Mouse (Mus musculus) mesoderm, embryonic 11.5 days (tissue): ENCODE measurements around the gene Aktip.

Experiments used
- DNase-seq: peaks from one replicate; pipeline ENCODE4 v3.0.0-alpha.2; 2012; ENCODE audit warnings: low read depth, low spot score

Gene Aktip

GRCm38 (mm10) chr8:91199876-91200275 lies at the start of gene Aktip:
TSS of gene Aktip (minus strand) at chr8:91199976.
- DNase-seq = no peak

DNA sequence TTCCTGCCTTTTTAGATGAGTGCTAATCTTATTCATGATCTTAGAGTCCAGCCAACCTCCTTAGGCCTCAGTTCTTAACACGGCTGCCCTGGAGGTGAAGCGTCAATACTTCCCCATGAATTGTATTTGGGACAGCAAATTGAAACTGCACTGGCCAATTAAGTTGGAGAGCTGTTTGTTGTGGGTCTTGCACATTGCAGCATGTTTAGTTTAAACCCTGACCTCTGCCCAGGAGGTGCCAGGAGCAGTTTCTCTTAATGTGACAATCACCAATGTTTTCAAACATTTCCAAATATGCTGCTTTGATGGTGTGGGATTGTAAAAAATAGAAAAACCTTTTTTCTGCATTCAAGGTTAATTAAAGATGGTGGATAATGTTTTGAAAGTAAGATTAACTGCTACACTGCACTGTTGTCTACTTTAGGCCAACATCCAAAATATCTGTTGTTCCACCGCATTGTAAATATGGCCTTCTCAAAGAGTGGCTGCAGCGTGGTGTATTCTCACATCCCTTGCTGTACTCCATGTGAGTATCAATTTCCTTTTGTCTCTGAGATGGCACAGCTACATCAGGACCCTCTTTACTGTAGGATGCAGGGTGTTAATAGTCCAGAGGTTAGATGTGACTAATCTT lies 46.2 kb upstream of the Aktip start:
- DNase-seq = no peak

DNA sequence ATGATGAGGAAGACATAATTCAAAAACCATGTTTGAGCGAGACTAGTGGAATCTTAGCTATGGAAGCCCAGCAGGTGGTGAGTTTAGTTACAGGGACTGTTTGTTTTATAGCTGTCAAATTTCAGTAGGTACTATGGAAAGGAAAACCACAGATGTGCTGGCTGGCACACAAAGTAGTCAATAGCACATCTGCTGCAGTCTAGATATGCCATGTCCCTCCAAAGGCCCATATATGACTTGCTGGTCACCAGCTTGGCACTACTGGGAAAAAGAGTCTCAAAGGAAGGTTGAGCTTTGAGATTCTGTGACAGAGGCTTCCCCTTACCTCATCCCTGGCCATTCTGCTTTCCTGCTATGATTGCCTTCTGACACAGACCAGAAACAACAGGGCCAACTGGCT lies 42.9 kb upstream of the Aktip start:
- no peak for DNase-seq

DNA sequence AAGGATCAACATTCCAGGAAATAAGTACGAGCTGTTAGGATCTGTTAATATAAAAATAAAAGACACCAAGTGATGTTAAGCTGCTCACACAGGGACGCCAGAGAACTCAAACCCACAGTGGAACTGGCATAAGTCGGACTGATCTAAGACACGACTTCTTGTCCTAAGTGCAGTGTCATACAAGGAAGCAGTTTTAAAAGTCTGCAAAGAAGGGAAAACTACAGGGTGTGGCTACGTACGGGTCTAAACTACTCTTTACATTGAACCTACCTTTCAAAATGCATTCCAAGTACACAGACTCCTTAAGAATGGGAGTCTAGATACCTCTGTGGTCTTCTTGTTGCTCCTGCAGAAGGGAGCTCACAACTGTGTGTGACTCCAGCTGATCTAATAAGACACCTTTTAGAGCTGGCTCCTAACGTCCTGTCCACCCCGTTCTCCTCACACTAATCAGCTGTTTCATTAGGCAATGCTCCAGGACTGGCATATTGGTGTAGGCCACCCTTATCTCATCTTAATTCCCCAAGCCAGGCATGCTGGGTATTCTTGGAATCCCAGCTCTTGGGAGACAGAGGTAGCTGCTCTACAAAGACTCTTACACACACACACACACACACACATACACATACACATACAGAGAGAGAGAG lies 42.2 kb upstream of the Aktip start:
- no peak for DNase-seq

GRCm38 (mm10) chr8:91241371-91241770 lies 41.6 kb upstream of the Aktip start:
- DNase-seq = no peak

- no peak for DNase-seq
These were observed 37.4 kb upstream of the Aktip start for GRCm38 (mm10) chr8:91237191-91237590.

DNA sequence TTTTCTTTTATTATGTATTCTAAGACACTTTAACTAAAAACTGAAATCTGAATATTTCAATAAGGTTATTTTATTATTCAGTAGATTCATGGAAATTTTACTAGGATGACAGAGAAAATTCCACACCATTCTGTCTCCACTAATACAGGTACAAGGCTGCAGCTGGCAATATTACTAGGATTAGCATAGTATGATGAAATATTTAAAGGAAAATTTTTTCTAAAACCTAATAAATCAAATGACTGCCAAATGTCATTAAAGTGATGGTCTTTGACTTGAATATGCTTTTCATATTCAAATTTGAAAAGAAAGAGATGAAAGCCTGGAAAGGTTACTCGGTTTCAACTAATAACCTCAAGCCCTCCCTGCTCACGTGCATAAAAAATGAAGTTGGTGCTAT lies 34.3 kb upstream of the Aktip start:
- no peak for DNase-seq

DNA sequence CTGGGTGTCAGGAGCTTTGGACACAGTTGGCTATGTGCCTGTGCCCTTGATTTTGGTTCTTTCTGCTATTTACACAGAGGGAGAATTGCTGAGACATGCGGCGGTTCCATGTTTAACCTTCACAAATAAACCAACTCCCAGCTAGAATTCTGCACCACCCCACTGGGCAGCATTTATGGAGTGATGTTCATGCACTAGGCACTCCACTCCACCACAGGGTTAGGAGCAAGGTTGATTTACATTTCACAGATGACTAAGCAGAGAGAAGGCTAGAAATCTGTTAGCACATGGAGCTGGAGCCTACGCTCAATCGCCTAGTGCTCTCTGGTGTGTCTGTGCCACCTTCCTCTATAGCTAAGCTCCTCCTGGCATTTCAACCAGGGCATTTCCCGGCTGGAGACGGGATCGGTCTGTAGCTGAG lies 27.7 kb upstream of the Aktip start:
- DNase-seq = no peak

GRCm38 (mm10) chr8:91224227-91224626 lies 24.5 kb upstream of the Aktip start:
- no peak for DNase-seq

DNA sequence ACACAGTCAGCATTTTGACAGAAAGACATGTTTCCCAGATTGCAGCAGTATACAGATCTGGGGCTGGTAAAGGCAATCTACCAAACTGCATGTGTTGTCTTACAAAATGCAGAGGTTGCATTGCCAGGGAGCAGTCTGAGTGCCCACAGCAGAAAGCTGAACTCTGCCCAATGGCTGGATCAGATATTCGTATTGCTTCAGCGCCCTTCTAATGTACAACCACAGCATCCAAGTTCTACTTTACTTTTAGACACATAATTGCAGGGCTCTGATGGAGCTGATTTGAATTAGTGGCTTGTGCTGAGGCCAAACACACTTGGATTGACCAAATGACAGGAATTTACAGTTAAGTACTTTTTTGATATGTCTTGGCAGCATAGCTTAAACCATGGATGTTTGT lies 22.1 kb upstream of the Aktip start:
- no peak for DNase-seq

DNA sequence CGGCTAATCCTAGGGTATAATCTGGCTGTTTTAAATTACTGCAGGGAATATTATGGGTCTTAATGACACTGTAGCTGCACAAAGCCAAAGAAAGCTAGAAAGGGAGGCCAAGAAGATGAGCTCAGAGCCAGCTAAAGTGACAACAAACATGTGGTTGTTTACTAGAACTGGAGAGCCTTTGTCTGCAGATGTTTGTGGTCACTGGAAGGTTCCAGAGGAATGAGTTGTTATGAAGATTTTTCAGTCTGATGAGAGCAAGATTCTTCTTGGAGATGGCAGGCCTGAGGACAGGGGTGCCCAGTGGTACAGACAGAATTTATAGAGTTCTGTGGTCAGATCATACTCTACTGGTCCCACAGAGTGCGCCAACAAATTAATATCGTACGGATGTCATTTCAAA lies 18.5 kb upstream of the Aktip start:
- no peak for DNase-seq

GRCm38 (mm10) chr8:91217062-91217905 lies 17.5 kb upstream of the Aktip start:
- no peak for DNase-seq

- no peak for DNase-seq
These were observed 14.5 kb upstream of the Aktip start for GRCm38 (mm10) chr8:91214287-91214686.

DNA sequence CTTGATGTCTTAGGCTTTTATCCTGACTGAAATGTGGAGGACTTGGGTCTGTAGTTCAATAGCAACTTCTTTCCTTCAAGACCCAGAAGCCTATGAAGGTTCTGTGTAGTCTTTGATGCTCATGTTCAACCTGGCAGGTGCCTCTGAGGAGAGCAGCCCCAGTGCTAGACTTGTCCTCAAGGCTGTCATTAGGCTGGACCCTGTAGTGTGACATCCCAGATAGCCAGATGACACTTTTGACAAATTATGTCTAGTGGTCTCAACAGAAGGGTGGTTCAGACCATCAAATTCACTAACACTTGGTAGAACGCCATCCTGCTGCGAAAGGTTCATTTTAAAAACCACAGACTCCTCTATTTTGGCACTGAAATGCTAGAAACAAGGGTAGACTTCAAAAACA lies 13.2 kb upstream of the Aktip start:
- DNase-seq = no peak

DNA sequence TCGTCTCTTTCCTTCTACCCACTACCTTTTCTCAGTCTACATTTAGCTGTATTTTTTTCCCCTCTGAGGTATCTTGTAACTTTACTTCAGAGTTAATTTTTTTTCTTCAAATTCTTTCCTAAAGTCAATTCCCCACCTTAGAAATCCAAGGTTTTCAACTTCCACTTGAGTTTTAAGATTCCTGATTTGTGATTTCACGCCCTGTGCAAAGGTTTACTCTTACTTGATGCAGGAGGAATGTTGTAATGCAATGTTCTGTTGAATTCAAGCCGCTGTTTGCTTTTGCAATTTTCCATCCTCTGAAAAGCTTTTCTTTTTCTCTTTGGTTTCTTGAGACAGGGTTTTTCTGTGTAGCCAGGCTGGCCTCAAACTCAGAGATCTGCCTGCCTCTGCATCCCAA lies 9.9 kb upstream of the Aktip start:
- DNase-seq = no peak

DNA sequence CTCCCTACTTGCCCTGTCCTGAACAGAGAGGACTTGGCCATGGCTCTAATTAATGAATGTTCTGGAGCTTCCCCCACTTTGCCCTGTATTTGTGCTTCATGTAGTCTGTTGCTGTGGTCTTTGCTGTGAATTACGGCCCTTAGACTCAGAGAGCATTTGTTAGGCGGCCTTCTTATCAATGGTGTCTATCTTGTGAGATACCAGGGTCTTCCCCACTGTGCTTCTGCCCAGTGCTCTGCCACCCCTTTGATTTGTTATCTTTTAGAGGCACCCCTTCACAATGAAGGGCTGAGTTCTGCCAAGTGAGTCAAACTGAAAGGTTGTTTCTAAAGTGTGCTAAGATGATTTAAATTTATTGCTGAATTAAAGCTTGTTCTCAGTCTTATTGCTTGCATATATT lies 7.9 kb upstream of the Aktip start:
- DNase-seq = no peak

DNA sequence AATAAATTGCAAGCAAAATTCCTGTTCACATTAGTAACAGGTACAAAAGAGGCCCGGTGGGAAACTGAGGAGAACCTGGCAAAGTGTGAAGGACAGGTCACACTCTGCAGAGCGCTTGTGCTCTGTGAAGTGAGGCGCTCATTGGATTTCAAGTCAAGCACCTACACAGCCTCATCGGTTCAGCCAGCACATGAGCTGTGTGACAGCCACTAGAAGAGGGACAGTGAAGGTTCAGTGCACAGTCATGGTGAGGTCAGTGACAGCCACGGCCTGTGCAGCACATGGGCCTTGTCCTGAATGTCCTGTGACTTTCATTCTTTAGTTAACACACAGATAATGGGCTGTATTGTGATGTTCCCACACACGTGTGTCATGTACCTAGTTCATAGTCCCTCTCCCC lies 6.1 kb upstream of the Aktip start:
- DNase-seq = no peak

- no peak for DNase-seq
These were observed 1.4 kb upstream of the Aktip start for GRCm38 (mm10) chr8:91201184-91201583.

GRCm38 (mm10) chr8:91198036-91198435 lies 1.7 kb downstream of the Aktip start:
- DNase-seq = no peak

DNA sequence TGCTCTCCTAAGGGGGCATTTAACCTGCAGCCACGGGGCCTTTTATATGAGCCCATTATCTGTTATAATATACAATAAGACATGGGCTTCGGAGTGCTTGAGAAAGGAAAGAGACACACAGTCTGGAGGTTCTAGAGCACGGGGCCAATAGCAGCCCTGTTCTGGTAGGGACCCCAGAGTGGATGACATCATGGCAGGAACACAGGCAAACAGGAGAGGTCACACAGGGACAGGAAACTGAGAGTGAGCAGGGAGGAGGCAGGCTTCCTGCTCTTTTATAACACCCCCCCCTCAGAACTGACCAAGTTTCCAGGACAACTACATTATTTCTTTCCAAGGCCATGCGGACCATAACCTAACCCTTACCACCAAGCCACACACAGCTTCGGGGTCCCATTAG lies 2.5 kb downstream of the Aktip start:
- DNase-seq = no peak

DNA sequence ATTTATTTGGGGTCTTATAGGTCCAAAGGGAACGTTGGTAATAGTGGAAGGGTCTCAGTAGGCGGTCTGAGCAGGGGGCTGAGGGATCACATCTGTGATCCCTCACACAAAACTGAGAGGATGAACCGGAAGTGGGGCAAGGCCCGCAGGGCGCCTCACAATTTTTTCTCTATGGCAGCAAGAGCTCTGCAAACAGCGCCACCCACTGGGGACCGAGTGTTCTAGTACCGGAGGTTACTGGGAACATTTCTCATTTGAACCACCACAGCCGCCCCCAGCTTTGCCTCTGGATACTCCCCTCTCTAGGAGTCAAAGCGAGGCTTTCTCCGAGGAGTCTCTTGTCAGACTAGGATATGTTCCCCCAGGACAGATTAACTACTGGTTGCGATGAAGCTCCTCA lies 3.1 kb downstream of the Aktip start:
- DNase-seq = no peak

GRCm38 (mm10) chr8:91194081-91194480 lies 5.7 kb downstream of the Aktip start:
- DNase-seq = no peak

DNA sequence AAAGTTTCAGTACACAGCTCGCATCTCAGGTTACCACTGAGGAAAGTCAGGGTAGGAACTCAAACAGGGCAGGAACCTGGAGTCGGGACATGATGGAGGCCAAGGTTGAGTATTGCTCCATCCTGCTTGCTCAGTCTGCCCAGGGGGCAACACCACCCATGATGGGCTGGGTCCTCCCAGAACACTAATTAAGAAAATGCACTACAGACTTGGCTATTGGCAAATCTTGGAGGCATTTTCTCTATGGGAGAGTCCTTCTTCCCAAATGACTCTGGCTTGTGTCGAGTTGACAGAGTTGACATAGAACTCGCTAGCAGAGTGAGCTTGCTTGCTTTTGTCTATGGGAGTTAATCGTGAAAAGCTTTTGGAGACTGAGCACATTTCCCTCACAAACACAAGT lies 6.8 kb downstream of the Aktip start:
- DNase-seq = no peak
